Mouse (Mus musculus) MEL (cell line): ENCODE results near the gene Cyth4.

ENCODE experiments used
- BHLHE40 ChIP-seq: IDR thresholded peaks from 2 replicates; pipeline ENCODE4 v1.6.1; 2012; ENCODE audit warnings: low read depth, mild to moderate bottlenecking, inconsistent platforms, low read length, improper control_type of control experiment, borderline replicate concordance
- CTCF ChIP-seq, 3 experiments: IDR thresholded peaks in 2 of 3; conservative IDR thresholded peaks in 1 of 3; 2 replicates each; pipeline ENCODE4 v1.5.1; 2011 to 2012; ENCODE audit warnings: low read length in 3 of 3, low read depth in 2 of 3, mild to moderate bottlenecking in 2 of 3, improper control_type of control experiment in 1 of 3, inconsistent platforms in 1 of 3, mixed read lengths in 1 of 3, moderate library complexity in 1 of 3; ENCODE audit not compliant: control insufficient read depth in 1 of 3, insufficient read depth in 1 of 3, poor library complexity in 1 of 3, severe bottlenecking in 1 of 3
- EP300 ChIP-seq, 2 experiments: IDR thresholded peaks; 2 replicates each; pipeline ENCODE4 v1.6.1; 2011; ENCODE audit warnings: improper control_type of control experiment in 2 of 2, low read length in 2 of 2, low read depth in 1 of 2, mild to moderate bottlenecking in 1 of 2
- MAFK ChIP-seq: IDR thresholded peaks from 2 replicates; pipeline ENCODE4 v1.6.1; 2011; ENCODE audit warnings: low read depth, mild to moderate bottlenecking, low read length, improper control_type of control experiment, borderline replicate concordance
- POLR2A ChIP-seq, 2 experiments: IDR thresholded peaks; 2 replicates each; pipeline ENCODE4 v1.6.1; 2011 to 2012; ENCODE audit warnings: low read length in 2 of 2, mild to moderate bottlenecking in 2 of 2, control low read depth in 1 of 2, improper control_type of control experiment in 1 of 2, low read depth in 1 of 2, moderate library complexity in 1 of 2; ENCODE audit not compliant: control insufficient read depth in 1 of 2, insufficient read depth in 1 of 2, poor library complexity in 1 of 2
- TAL1 ChIP-seq: IDR thresholded peaks from 2 replicates; pipeline ENCODE4 v1.6.1; 2012; ENCODE audit warnings: mild to moderate bottlenecking, inconsistent platforms, low read length, moderate library complexity, mixed read lengths
- TBP ChIP-seq: IDR thresholded peaks from 2 replicates; pipeline ENCODE4 v1.8.0; 2011; ENCODE audit warnings: low read depth, low read length, improper control_type of control experiment
- ZC3H11A ChIP-seq: IDR thresholded peaks from 2 replicates; pipeline ENCODE4 v1.6.1; 2012; ENCODE audit warnings: low read depth, mild to moderate bottlenecking, inconsistent platforms, low read length, improper control_type of control experiment

- TF ChIP-seq TAL1: no peak
- no peak for TF ChIP-seq CTCF (IDR thresholded peaks at IDR 0.05 in 2 of 3, conservative IDR thresholded peaks at IDR 0.05 in 1 of 3; ENCODE audit: control insufficient read depth in 1 of 3, insufficient read depth in 1 of 3, low read depth in 2 of 3, low read length in 3 of 3, poor library complexity in 1 of 3, severe bottlenecking in 1 of 3)
- no peak for TF ChIP-seq ZC3H11A
- no peak for TF ChIP-seq POLR2A (IDR thresholded peaks at IDR 0.05; ENCODE audit: control insufficient read depth in 1 of 2, insufficient read depth in 1 of 2, low read depth in 1 of 2, low read length in 2 of 2, poor library complexity in 1 of 2)
- TF ChIP-seq TBP: no peak
- no peak for TF ChIP-seq MAFK
- no peak for TF ChIP-seq EP300 (IDR thresholded peaks at IDR 0.05; ENCODE audit: low read depth in 1 of 2, low read length in 2 of 2)
- TF ChIP-seq BHLHE40: no peak
These were observed 13.5 kb upstream of the Cyth4 start for GRCm38 (mm10) chr15:78583352-78583751.
